Mouse (Mus musculus): ENCODE results near the gene Gm45618. TPM values are rescaled to one million over a fixed set of nuclear protein-coding genes. Genes with fewer than 3 reads are reported as not detected.

The Gm45618 gene
- polyA plus RNA-seq, 1 experiment = not detected

- Histone ChIP-seq H3K27ac (ENCODE audit: insufficient read depth, low read depth, low read length) (no peak overlapping the region), H3K36me3 (ENCODE audit: control insufficient read depth, insufficient read depth, low read length) (no peaks in the 10 kb centered on the region), H3K4me3 (ENCODE audit: low read depth, low read length) (no peak overlapping the region), H3K4me1 (ENCODE audit: control insufficient read depth, insufficient read depth, insufficient read length, low read length) (no peaks in the 10 kb centered on the region), H3K27me3 (ENCODE audit: control insufficient read depth, insufficient read depth, low read length) (no peaks in the 10 kb centered on the region)
- WGBS = 57% methylated on average over 4 of the region's 4 CpGs
- no peak for TF ChIP-seq CTCF (IDR thresholded peaks at IDR 0.05; ENCODE audit: extremely low read depth, insufficient read length, insufficient replicate concordance, low read depth, low read length)
- TF ChIP-seq POLR2A (IDR thresholded peaks at IDR 0.05; ENCODE audit: low read depth, low read length) = no peak
Measured at GRCm38 (mm10) chr7:142128843-142129242, 8.3 kb upstream of the Gm45618 start.

DNA sequence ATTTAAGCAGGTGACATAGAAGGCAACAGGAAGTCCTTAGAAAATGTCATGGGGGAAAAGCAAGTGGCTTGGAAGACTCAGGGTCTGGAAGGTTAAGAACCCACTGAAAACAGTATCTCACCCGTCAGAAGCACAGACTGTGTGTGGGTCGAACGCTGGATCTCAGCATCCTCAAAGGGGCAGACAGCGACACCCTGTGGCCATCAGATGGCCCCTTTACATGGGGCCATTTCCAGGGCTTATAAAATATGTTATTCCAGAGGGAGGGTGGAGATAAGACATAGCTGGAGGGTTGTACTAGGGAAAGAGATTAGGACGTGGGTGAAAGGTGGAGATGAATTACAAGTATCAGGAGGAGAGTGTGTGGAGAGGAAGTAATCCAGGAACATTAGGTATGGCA is 897 bp downstream of the Gm45618 start:
- 16% methylated on average over 5 of the region's 5 CpGs for WGBS
- no peak overlapping the region for H3K27ac ChIP-seq (ENCODE audit: insufficient read depth, low read depth, low read length)

DNA sequence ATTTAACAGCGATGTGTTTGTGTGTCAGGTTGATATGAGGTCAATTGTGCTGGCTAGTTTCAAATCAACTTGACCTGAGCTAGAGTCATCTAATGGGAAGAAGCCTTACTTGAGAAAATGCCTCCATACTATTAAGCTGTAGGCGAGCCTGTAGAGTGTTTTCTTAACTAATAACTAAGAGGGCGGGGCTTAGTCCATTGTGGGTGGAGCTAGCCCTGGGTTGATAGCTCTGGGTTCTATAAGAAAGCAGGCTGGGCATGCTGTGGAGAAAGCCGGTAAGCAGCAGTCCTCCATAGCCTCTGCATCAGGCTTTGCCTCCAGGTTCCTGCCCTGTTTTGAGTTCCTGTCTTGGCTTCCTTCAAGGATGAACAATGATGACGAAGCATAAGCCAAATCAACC is 15.8 kb downstream of the Gm45618 start:
- WGBS = 43% methylated on average over 5 of the region's 5 CpGs
- H3K4me3 ChIP-seq (ENCODE audit: low read depth, low read length) = no peak overlapping the region

More for the DNA sequence above, 897 bp downstream of the Gm45618 start:
- TF ChIP-seq CTCF (IDR thresholded peaks at IDR 0.05; ENCODE audit: extremely low read depth, insufficient read length, insufficient replicate concordance, low read depth, low read length) (peak; percentile 60; the same call in 1 of the 2 replicates), POLR2A (IDR thresholded peaks at IDR 0.05; ENCODE audit: low read depth, low read length) (no peak)
- Histone ChIP-seq H3K36me3 (ENCODE audit: control insufficient read depth, insufficient read depth, low read length) (no peaks in the 10 kb centered on the region), H3K4me1 (ENCODE audit: control insufficient read depth, insufficient read depth, insufficient read length, low read length) (0 out of 2 replicates have a peak, but pooled peaks cover 2% of the 10 kb centered on the region), H3K4me3 (ENCODE audit: low read depth, low read length) (no peak overlapping the region), H3K27me3 (ENCODE audit: control insufficient read depth, insufficient read depth, low read length) (no peaks in the 10 kb centered on the region)

DNA sequence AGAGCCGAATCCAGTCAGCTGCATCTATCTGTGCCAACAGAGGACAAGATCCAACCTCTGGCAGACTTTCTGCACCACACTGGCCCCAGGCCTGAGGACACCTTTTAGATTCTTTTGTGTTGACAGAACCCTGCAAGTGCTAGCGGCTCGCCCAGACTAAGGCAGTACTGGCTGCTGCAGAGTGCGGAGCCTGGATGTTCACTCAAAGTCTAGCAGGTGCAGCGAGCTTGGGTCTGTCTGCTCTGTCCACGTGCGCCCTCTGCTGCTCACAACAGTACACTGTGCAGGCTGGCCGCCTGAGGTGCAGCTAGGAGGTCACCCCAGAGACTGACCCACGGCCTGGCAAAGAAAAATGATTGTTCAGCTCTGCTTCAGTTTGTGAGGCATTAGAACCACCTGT is 22.8 kb downstream of the Gm45618 start:
- H3K27me3 ChIP-seq (ENCODE audit: control insufficient read depth, insufficient read depth, low read length) = no peaks in the 10 kb centered on the region
- no peaks in the 10 kb centered on the region for H3K36me3 ChIP-seq (ENCODE audit: control insufficient read depth, insufficient read depth, low read length)
- 5% methylated on average over 9 of the region's 9 CpGs for WGBS
- H3K27ac ChIP-seq (ENCODE audit: insufficient read depth, low read depth, low read length) = no peak overlapping the region
- H3K4me1 ChIP-seq (ENCODE audit: control insufficient read depth, insufficient read depth, insufficient read length, low read length) = peaks cover 11% of the 10 kb centered on the region; the same call in 1 of the 2 replicates
- no peak overlapping the region for H3K4me3 ChIP-seq (ENCODE audit: low read depth, low read length)
- peak; percentile 91 for TF ChIP-seq CTCF (IDR thresholded peaks at IDR 0.05; ENCODE audit: extremely low read depth, insufficient read length, insufficient replicate concordance, low read depth, low read length)
- TF ChIP-seq POLR2A (IDR thresholded peaks at IDR 0.05; ENCODE audit: low read depth, low read length) = no peak

More for the DNA sequence above, 15.8 kb downstream of the Gm45618 start:
- Histone ChIP-seq H3K4me1 (ENCODE audit: control insufficient read depth, insufficient read depth, insufficient read length, low read length) (no peaks in the 10 kb centered on the region), H3K36me3 (ENCODE audit: control insufficient read depth, insufficient read depth, low read length) (no peaks in the 10 kb centered on the region), H3K27me3 (ENCODE audit: control insufficient read depth, insufficient read depth, low read length) (no peaks in the 10 kb centered on the region), H3K27ac (ENCODE audit: insufficient read depth, low read depth, low read length) (no peak overlapping the region)
- TF ChIP-seq POLR2A (IDR thresholded peaks at IDR 0.05; ENCODE audit: low read depth, low read length) (no peak), CTCF (IDR thresholded peaks at IDR 0.05; ENCODE audit: extremely low read depth, insufficient read length, insufficient replicate concordance, low read depth, low read length) (no peak)

- Histone ChIP-seq H3K36me3 (ENCODE audit: control insufficient read depth, insufficient read depth, low read length) (no peaks in the 10 kb centered on the region), H3K4me1 (ENCODE audit: control insufficient read depth, insufficient read depth, insufficient read length, low read length) (peaks cover 11% of the 10 kb centered on the region; the same call in 1 of the 2 replicates), H3K4me3 (ENCODE audit: low read depth, low read length) (no peak overlapping the region), H3K27me3 (ENCODE audit: control insufficient read depth, insufficient read depth, low read length) (no peaks in the 10 kb centered on the region), H3K27ac (ENCODE audit: insufficient read depth, low read depth, low read length) (no peak overlapping the region)
- TF ChIP-seq CTCF (IDR thresholded peaks at IDR 0.05; ENCODE audit: extremely low read depth, insufficient read length, insufficient replicate concordance, low read depth, low read length) (no peak), POLR2A (IDR thresholded peaks at IDR 0.05; ENCODE audit: low read depth, low read length) (no peak)
- WGBS = 80% methylated on average over 4 of the region's 4 CpGs
Measured at GRCm38 (mm10) chr7:142096701-142097100, 23.8 kb downstream of the Gm45618 start.

- under 1% methylated on average over 63 of the region's 63 CpGs for WGBS
- no peaks in the 10 kb centered on the region for H3K36me3 ChIP-seq (ENCODE audit: control insufficient read depth, insufficient read depth, low read length)
- TF ChIP-seq CTCF (IDR thresholded peaks at IDR 0.05; ENCODE audit: extremely low read depth, insufficient read length, insufficient replicate concordance, low read depth, low read length) = no peak
- TF ChIP-seq POLR2A (IDR thresholded peaks at IDR 0.05; ENCODE audit: low read depth, low read length) = no peak
- H3K4me3 ChIP-seq (ENCODE audit: low read depth, low read length) = peak within 1 kb of the TSS; percentile 87
- no peaks in the 10 kb centered on the region for H3K27me3 ChIP-seq (ENCODE audit: control insufficient read depth, insufficient read depth, low read length)
- peaks cover 11% of the 10 kb centered on the region; the same call in 1 of the 2 replicates for H3K4me1 ChIP-seq (ENCODE audit: control insufficient read depth, insufficient read depth, insufficient read length, low read length)
- 0 out of 2 replicates have a peak within 1 kb of the TSS, but pooled peaks have one; percentile 24 for H3K27ac ChIP-seq (ENCODE audit: insufficient read depth, low read depth, low read length)
Measured at GRCm38 (mm10) chr7:142095183-142095931, 25.2 kb downstream of the Gm45618 start, which contains the start of gene Dusp8. TSS of gene Dusp8 (minus strand) at chr7:142095843.

Measured in small intestine, adult 2 months (tissue).